Mouse (Mus musculus): ENCODE results near the gene Chst11.

- TF ChIP-seq CTCF (IDR thresholded peaks at IDR 0.05) (no peak), EP300 (IDR thresholded peaks at IDR 0.05) (no peak)
These were observed 21.0 kb downstream of the Chst11 start for GRCm38 (mm10) chr10:83006258-83006657.

Data from lung, postnatal 0 days (tissue).